Mouse (Mus musculus): ENCODE data around the gene Ube2k.

Ube2k gene

DNA sequence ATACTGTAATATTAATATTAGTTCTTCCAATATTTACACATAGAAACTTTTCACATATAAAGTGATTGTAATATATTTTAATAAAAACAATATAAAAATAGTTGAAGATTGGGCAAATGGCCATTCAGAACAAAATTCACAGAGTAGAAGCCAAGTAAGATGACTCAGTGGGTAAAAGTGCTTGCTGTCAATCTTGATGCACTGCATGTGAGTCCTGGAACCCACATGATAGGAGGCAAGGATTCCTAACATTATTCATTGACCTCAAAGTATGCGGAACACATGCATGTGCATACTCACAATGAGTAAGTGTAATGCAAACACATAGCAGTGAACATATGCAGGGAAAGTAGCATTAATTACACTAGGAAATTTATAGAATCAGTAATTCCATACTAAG, 101.9 kb downstream of the Ube2k start:
- DNase-seq (ENCODE audit: low spot score in 2 of 2): no peak
